Mouse (Mus musculus) hindbrain, postnatal 0 days (tissue): Measurements from ENCODE around the gene Ist1. TPM values are rescaled to one million over a fixed set of nuclear protein-coding genes. Genes with fewer than 3 reads are reported as not detected.

Experiments used
- ATAC-seq: fragments of 200-750 bp; cut with Nextera tagmentation; 2 replicates; pipeline ENCODE4 v1.8.0; 2017; ENCODE audit warnings: mild to moderate bottlenecking, moderate TSS enrichment, moderate library complexity
- DNase-seq: peaks from one replicate; pipeline ENCODE4 v3.0.0-alpha.2; 2015; ENCODE audit warnings: low spot score
- H3K27ac ChIP-seq: fragments of 300-500 bp; sonication (generic); 2 replicates; pipeline ENCODE4 v1.5.1; 2014; ENCODE audit warnings: mild to moderate bottlenecking
- H3K27me3 ChIP-seq: fragments of 300-500 bp; sonication (generic); 2 replicates; pipeline ENCODE4 v1.6.1; 2014; ENCODE audit warnings: low read length, mixed read lengths; ENCODE audit not compliant: insufficient read depth
- H3K36me3 ChIP-seq: fragments of 300-500 bp; sonication (generic); 2 replicates; pipeline ENCODE4 v1.6.1; 2014; ENCODE audit warnings: low read length, mixed read lengths; ENCODE audit not compliant: insufficient read depth
- H3K4me1 ChIP-seq: fragments of 300-500 bp; sonication (generic); 2 replicates; pipeline ENCODE4 v1.6.1; 2014; ENCODE audit warnings: antibody characterized with exemption, low read length, mixed read lengths; ENCODE audit not compliant: insufficient read depth
- H3K4me2 ChIP-seq: fragments of 300-500 bp; sonication (generic); 2 replicates; pipeline ENCODE4 v1.6.1; 2014; ENCODE audit warnings: low read depth, mild to moderate bottlenecking, low read length, moderate library complexity, mixed read lengths
- H3K4me3 ChIP-seq: fragments of 300-500 bp; sonication (generic); 2 replicates; pipeline ENCODE4 v1.5.1; 2014; ENCODE audit warnings: low read length
- H3K9ac ChIP-seq: fragments of 300-500 bp; sonication (generic); replicated peaks from 2 replicates; pipeline ENCODE4 v1.6.1; 2014; ENCODE audit warnings: mild to moderate bottlenecking, low read length, moderate library complexity, mixed read lengths
- H3K9me3 ChIP-seq: fragments of 300-500 bp; sonication (generic); 2 replicates; pipeline ENCODE4 v1.6.1; 2016; ENCODE audit warnings: low read length, mixed read lengths
- CTCF ChIP-seq: IDR thresholded peaks from 2 replicates; pipeline ENCODE4 v1.5.1; 2016; ENCODE audit warnings: antibody characterized with exemption, control low read depth, low read depth
- WGBS: fragments of 180-500 bp; shearing (Covaris S2); extraction: QIAGEN DNeasy Blood & Tissue Kit; methylation state at CpG from one replicate; pipeline ENCODE4 v1.1.7; 2014; 5-methylcytosine and 5-hydroxymethylcytosine counted together
- polyA plus RNA-seq: library from polyadenylated mRNA; unstranded; fragments of >200 nt; fragmentation: Nextera tagmentation; extraction: Ambion mirVana; gene quantifications from 2 replicates; pipeline ENCODE4 v1.2.1, GENCODE M21; 2015
- total RNA-seq: library from RNA; depleted of rRNA; stranded (reverse); fragments of >200 nt; gene quantifications from 2 replicates; pipeline ENCODE4 v1.2.3, GENCODE M21; 2014; rRNA removed

Ist1 gene
- 88.8 and 98.4 TPM in 2 replicates for total RNA-seq
- 99.4 and 103 TPM in 2 replicates for polyA plus RNA-seq

DNA sequence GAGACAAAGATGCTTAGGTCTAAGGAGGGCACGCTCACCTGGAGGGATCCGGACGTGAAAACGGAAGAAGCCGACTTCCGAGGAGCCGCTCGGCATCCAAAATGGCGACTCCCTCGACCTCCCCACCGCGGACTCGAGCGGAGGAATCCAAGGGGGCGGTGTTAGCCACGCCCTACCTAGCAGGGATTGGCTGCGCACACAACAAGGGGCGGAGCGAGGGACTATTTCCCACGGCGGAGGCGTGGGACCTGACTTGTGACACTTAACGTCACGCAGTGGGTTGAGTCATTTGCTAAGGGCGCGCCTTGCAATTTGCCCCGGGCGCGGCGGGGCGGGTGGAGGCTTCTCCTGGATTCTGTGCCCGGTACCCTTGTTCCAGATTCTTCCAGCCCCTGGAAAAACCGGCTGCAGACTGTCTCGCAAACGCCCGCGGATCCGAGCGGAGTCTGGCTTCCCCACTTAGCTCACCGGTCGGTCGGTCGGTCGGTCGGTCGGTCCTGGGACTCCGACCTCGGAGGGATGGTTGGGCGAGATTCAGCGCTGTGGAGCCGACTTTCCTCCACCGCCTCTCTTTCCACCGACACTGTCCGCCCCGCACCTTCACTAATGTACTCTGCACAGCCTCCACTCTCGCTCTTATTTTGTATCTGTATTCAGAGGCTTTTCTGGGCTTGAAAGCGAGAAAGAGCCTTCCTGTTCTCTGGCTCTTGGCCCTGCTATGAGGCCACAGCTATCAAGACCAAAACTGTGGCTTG lies at the start of gene Ist1:
Gene Ist1, minus strand, starts transcription at position 115 of the 755 bp plus-strand sequence.
- peaks cover 18% of the 10 kb centered on the region for H3K4me1 ChIP-seq
- TF ChIP-seq CTCF = no peak; the same call in 1 of the 2 replicates
- H3K9me3 ChIP-seq = no peaks in the 10 kb centered on the region
- under 1% methylated on average over 57 of the region's 57 CpGs for WGBS
- H3K9ac ChIP-seq = peak within 1 kb of the TSS; percentile 98
- H3K36me3 ChIP-seq = no peaks in the 10 kb centered on the region
- peak within 1 kb of the TSS; percentile 88 for H3K27ac ChIP-seq
- H3K27me3 ChIP-seq = no peaks in the 10 kb centered on the region
- ATAC-seq (peak; percentile 99), DNase-seq (peak; percentile 100)
- peak within 1 kb of the TSS; percentile 100 for H3K4me3 ChIP-seq
- H3K4me2 ChIP-seq = peak within 1 kb of the TSS; percentile 56

GRCm38 (mm10) chr8:109738049-109738380 lies 45.0 kb upstream of the Ist1 start:
- Histone ChIP-seq H3K9me3 (no peaks in the 10 kb centered on the region), H3K27me3 (no peaks in the 10 kb centered on the region), H3K9ac (peak overlapping the region; percentile 96; the same call in 1 of the 2 replicates), H3K27ac (no peak overlapping the region), H3K36me3 (peaks cover 15% of the 10 kb centered on the region; the same call in 1 of the 2 replicates), H3K4me2 (peak overlapping the region; percentile 90), H3K4me3 (peak overlapping the region; percentile 100), H3K4me1 (0 out of 2 replicates have a peak, but pooled peaks cover 4% of the 10 kb centered on the region)
- ATAC-seq (no peak), DNase-seq (no peak)
- WGBS = 74% methylated on average over 1 of the region's 1 CpGs
- TF ChIP-seq CTCF = no peak

GRCm38 (mm10) chr8:109737237-109738048 lies 44.4 kb upstream of the Ist1 start, which contains the start of gene Atxn1l:
Gene Atxn1l (minus strand): TSS chr8:109737739.
- ATAC-seq (peak; percentile 91), DNase-seq (peak; percentile 92)
- Histone ChIP-seq H3K4me2 (peak within 1 kb of the TSS; percentile 90), H3K9me3 (no peaks in the 10 kb centered on the region), H3K4me1 (0 out of 2 replicates have a peak, but pooled peaks cover 4% of the 10 kb centered on the region), H3K9ac (peak within 1 kb of the TSS; percentile 96), H3K27me3 (no peaks in the 10 kb centered on the region), H3K36me3 (peaks cover 20% of the 10 kb centered on the region), H3K4me3 (peak within 1 kb of the TSS; percentile 100), H3K27ac (peak within 1 kb of the TSS; percentile 76)
- TF ChIP-seq CTCF = peak; percentile 73
- 2% methylated on average over 58 of the region's 59 CpGs for WGBS

- H3K9me3 ChIP-seq = no peaks in the 10 kb centered on the region
- TF ChIP-seq CTCF = no peak
- H3K9ac ChIP-seq = peak overlapping the region; percentile 96
- H3K4me2 ChIP-seq = peak overlapping the region; percentile 90
- H3K4me1 ChIP-seq = 0 out of 2 replicates have a peak, but pooled peaks cover 4% of the 10 kb centered on the region
- peak overlapping the region; percentile 100 for H3K4me3 ChIP-seq
- ATAC-seq (peak; percentile 15; the same call in 1 of the 2 replicates), DNase-seq (no peak)
- 5% methylated on average over 8 of the region's 8 CpGs for WGBS
- H3K27me3 ChIP-seq = no peaks in the 10 kb centered on the region
- H3K27ac ChIP-seq = peak overlapping the region; percentile 76; the same call in 1 of the 2 replicates
- peaks cover 27% of the 10 kb centered on the region for H3K36me3 ChIP-seq
Measured at GRCm38 (mm10) chr8:109736819-109737218, 43.8 kb upstream of the Ist1 start.

- DNase-seq = no peak
Measured at GRCm38 (mm10) chr8:109734018-109734417, 41.0 kb upstream of the Ist1 start.

GRCm38 (mm10) chr8:109731012-109731411 lies 38.0 kb upstream of the Ist1 start:
- no peak for ATAC-seq
- H3K27ac ChIP-seq = no peak overlapping the region
- no peaks in the 10 kb centered on the region for H3K9me3 ChIP-seq
- no peaks in the 10 kb centered on the region for H3K27me3 ChIP-seq
- H3K9ac ChIP-seq = no peak overlapping the region
- no peak for DNase-seq
- whole genome bisulfite sequencing = 85% methylated on average over 3 of the region's 3 CpGs
- peaks cover 31% of the 10 kb centered on the region for H3K36me3 ChIP-seq
- H3K4me1 ChIP-seq = no peaks in the 10 kb centered on the region
- no peak overlapping the region for H3K4me3 ChIP-seq
- TF ChIP-seq CTCF = no peak
- no peak overlapping the region for H3K4me2 ChIP-seq

More at GRCm38 (mm10) chr8:109734018-109734417, 41.0 kb upstream of the Ist1 start:
- Histone ChIP-seq H3K9ac (no peak overlapping the region), H3K36me3 (peaks cover 31% of the 10 kb centered on the region), H3K4me3 (no peak overlapping the region), H3K27ac (no peak overlapping the region), H3K4me2 (no peak overlapping the region), H3K9me3 (no peaks in the 10 kb centered on the region), H3K27me3 (no peaks in the 10 kb centered on the region), H3K4me1 (0 out of 2 replicates have a peak, but pooled peaks cover 4% of the 10 kb centered on the region)
- ATAC-seq = no peak
- no peak for TF ChIP-seq CTCF
- 84% methylated on average over 3 of the region's 3 CpGs for WGBS
